Mouse (Mus musculus): ENCODE measurements around the gene Rfc2. TPM values are rescaled to one million over a fixed set of nuclear protein-coding genes. Genes with fewer than 3 reads are reported as not detected.
A peak's percentile ranks its signal among the peaks of the same experiment; 100 is the strongest.

The Rfc2 gene
- polyA plus RNA-seq, 1 experiment from 2014 or later = 256 TPM

DNA sequence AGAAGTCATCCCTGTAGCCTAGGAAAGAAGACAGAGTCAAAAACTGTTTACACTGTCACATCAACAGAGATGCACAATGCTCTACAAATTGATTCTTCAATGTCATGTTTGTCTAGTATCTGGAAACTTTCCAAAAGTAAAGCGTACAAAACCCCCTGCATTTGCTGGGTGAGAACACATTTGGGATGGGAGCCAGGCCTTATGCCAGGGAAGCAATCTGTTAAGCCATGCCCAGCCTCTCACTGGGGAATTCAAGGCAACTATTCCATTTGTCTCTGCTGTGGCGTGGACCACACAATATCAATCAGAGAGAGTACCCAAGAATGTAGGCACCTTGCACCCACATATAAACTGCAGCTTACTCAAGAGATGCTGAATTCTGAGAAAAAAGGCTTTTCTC, 40.9 kb downstream of the Rfc2 start:
- Histone ChIP-seq H3K27ac (ENCODE audit: low read depth, low read length) (peak overlapping the region; percentile 62), H3K4me3 (ENCODE audit: low read depth, low read length) (no peak overlapping the region), H3K9ac (ENCODE audit: low read length) (no peak overlapping the region), H3K4me1 (ENCODE audit: control insufficient read depth, insufficient read depth, low read length) (no peaks in the 10 kb centered on the region), H3K27me3 (replicated peaks; ENCODE audit: control insufficient read depth, insufficient read depth, low read length) (no peaks in the 10 kb centered on the region), H3K36me3 (ENCODE audit: control insufficient read depth, insufficient read depth, low read length) (peaks cover 99% of the 10 kb centered on the region), H3K9me3 (replicated peaks; ENCODE audit: control insufficient read depth, low read length) (no peaks in the 10 kb centered on the region), H3K4me2 (ENCODE audit: low read length) (no peak overlapping the region)
- ATAC-seq = peak; percentile 86; the same call in 1 of the 2 replicates
- WGBS = 41% methylated on average over 2 of the region's 2 CpGs
- DNase-seq (ENCODE audit: low spot score) = peak; percentile 91

DNA sequence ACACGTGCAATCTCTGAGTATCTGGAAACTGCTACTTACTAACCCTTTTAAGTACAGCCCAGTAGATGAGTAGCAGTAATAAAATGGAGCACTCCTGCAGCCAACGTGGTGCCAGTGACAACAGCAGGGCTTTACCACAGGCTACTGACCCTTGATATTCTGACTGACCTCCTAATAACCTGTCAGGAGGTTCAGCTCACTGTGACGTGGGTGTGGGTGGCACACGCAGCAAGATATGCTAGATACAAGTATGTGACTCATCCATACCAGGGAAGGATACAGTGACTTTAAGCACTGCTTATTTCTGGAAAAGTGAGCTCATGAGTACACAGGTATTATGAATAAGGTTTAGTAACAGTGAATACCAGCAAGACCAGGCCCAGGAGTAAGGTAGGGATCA, 48.3 kb downstream of the Rfc2 start:
- WGBS = 88% methylated on average over 4 of the region's 4 CpGs
- H3K36me3 ChIP-seq (ENCODE audit: control insufficient read depth, insufficient read depth, low read length) = peaks cover 76% of the 10 kb centered on the region
- no peak overlapping the region for H3K4me2 ChIP-seq (ENCODE audit: low read length)
- H3K4me1 ChIP-seq (ENCODE audit: control insufficient read depth, insufficient read depth, low read length) = peaks cover 4% of the 10 kb centered on the region; the same call in 1 of the 2 replicates
- ATAC-seq (no peak), DNase-seq (ENCODE audit: low spot score) (no peak)
- no peak overlapping the region for H3K9ac ChIP-seq (ENCODE audit: low read length)
- H3K27ac ChIP-seq (ENCODE audit: low read depth, low read length) = no peak overlapping the region
- H3K27me3 ChIP-seq (replicated peaks; ENCODE audit: control insufficient read depth, insufficient read depth, low read length) = no peaks in the 10 kb centered on the region
- H3K4me3 ChIP-seq (ENCODE audit: low read depth, low read length) = no peak overlapping the region
- H3K9me3 ChIP-seq (replicated peaks; ENCODE audit: control insufficient read depth, low read length) = no peaks in the 10 kb centered on the region

DNA sequence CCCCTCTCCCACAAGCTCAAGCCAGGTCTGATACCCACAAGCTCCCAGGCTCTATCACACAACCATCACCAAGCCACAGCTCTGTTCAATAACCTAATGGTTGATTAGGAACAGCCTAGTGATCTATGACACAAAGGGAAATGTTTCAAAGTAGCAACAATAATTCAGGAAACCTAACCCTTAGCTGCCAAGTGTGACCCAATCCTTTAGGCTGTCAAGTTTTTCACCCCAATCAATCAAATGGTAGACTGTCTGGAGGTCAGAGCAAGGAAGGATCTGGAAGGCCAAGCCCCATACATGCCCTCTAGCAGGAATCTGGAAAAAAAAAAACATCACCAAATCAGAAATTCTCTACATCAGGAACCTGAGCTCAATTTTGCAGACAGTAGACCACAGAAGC, 49.7 kb downstream of the Rfc2 start:
- Histone ChIP-seq H3K4me2 (ENCODE audit: low read length) (no peak overlapping the region), H3K4me1 (ENCODE audit: control insufficient read depth, insufficient read depth, low read length) (peaks cover 4% of the 10 kb centered on the region; the same call in 1 of the 2 replicates), H3K27ac (ENCODE audit: low read depth, low read length) (no peak overlapping the region), H3K9ac (ENCODE audit: low read length) (no peak overlapping the region), H3K9me3 (replicated peaks; ENCODE audit: control insufficient read depth, low read length) (no peaks in the 10 kb centered on the region), H3K4me3 (ENCODE audit: low read depth, low read length) (no peak overlapping the region), H3K27me3 (replicated peaks; ENCODE audit: control insufficient read depth, insufficient read depth, low read length) (no peaks in the 10 kb centered on the region), H3K36me3 (ENCODE audit: control insufficient read depth, insufficient read depth, low read length) (peaks cover 74% of the 10 kb centered on the region)
- DNase-seq (ENCODE audit: low spot score) = no peak
- ATAC-seq = no peak

DNA sequence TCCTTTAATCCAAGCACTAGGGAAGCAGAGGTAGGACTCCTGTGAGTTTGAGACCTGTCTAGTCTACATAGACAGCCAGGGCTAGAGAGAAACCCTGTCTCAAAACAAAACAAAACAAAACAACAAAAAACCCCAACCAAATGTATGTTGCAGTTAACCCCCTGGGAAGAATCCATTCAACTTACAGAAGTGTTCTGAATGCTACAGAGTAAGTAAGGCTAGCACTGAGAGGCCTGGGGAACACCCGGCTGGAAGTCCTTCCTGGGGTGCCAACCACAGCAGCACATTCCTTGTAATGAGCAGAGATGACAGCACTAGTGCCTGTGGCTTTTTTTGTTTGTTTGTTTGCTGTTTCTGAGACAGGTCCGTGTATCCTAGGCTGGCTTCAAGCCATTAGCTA, 51.7 kb downstream of the Rfc2 start:
- Histone ChIP-seq H3K4me3 (ENCODE audit: low read depth, low read length) (no peak overlapping the region), H3K9me3 (replicated peaks; ENCODE audit: control insufficient read depth, low read length) (no peaks in the 10 kb centered on the region), H3K4me1 (ENCODE audit: control insufficient read depth, insufficient read depth, low read length) (peaks cover 9% of the 10 kb centered on the region), H3K27me3 (replicated peaks; ENCODE audit: control insufficient read depth, insufficient read depth, low read length) (no peaks in the 10 kb centered on the region), H3K27ac (ENCODE audit: low read depth, low read length) (no peak overlapping the region), H3K4me2 (ENCODE audit: low read length) (no peak overlapping the region), H3K9ac (ENCODE audit: low read length) (no peak overlapping the region), H3K36me3 (ENCODE audit: control insufficient read depth, insufficient read depth, low read length) (peaks cover 63% of the 10 kb centered on the region)
- DNase-seq (ENCODE audit: low spot score) (no peak), ATAC-seq (no peak)
- WGBS = 76% methylated on average over 2 of the region's 2 CpGs

DNA sequence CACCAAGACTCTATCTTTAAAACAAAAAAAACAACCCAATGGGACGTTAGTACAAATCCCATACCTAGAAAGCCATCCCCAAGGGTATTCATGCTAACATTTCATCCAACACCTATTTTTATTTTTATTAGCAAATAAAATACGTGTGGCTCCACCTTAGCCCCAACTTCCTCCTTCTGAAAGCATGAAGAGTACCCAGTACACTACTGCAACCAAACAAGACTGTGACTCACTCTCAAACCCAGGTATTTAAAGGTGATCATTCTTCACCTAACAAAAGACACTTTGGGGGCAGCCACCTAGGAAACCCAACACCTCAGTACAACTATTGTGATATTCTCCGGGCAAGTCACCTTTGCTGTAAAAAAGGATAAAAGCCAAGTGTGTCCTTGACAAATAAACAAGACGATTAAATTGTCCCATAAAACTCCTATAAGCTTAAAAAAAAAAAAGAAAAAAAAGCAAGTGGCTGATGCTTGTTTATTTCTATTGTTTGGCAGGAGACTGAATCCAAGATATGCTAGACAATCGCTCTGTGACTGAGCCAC, 56.7 kb downstream of the Rfc2 start:
- Histone ChIP-seq H3K4me2 (ENCODE audit: low read length) (peak overlapping the region; percentile 59), H3K4me1 (ENCODE audit: control insufficient read depth, insufficient read depth, low read length) (peaks cover 10% of the 10 kb centered on the region), H3K27me3 (replicated peaks; ENCODE audit: control insufficient read depth, insufficient read depth, low read length) (no peaks in the 10 kb centered on the region), H3K4me3 (ENCODE audit: low read depth, low read length) (peak overlapping the region; percentile 100), H3K27ac (ENCODE audit: low read depth, low read length) (peak overlapping the region; percentile 93; the same call in 1 of the 2 replicates), H3K9ac (ENCODE audit: low read length) (peak overlapping the region; percentile 99), H3K9me3 (replicated peaks; ENCODE audit: control insufficient read depth, low read length) (no peaks in the 10 kb centered on the region), H3K36me3 (ENCODE audit: control insufficient read depth, insufficient read depth, low read length) (peaks cover 36% of the 10 kb centered on the region)
- ATAC-seq (no peak), DNase-seq (ENCODE audit: low spot score) (no peak)
- WGBS = 31% methylated on average over 5 of the region's 5 CpGs

DNA sequence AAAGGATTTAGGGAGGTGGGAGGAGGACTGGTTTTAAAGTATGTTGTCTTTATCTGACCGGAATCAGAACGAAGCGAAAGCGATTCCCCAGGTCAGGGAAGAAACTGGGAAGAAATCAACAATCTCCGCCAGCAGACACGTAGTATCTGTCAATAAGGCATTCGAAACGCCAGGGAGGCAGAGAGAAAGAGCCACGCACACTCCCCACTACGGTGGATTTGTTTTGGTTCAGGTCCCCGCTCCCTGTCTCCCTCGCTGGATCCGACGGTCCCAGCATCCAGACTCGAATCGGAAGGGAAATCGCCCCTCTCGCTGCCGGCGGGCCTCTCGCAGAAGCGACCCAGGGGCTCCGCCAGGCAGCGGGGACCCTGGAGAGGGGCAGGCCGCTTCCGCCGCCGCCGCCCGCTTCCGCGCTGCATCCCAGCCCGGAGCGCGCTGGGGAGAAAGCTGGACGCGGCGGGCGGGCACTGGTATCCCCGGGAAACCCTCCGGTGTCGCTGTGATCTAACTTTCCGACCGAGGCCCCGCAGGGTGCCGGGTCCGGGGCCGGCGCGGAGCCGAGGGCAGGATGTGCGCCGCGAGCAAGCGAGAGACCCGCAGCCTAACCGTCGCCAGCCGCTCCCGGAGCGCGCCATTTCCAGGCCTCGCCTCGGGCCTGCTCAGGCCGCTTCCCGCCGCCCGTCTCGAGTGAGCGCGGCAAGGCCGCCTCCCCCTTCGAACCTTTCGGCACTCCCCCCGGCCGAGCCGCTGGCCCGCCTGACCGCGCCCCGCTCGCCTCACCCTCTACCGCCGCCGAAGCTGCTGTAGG, 57.5 kb downstream of the Rfc2 start:
- Histone ChIP-seq H3K36me3 (ENCODE audit: control insufficient read depth, insufficient read depth, low read length) (peaks cover 28% of the 10 kb centered on the region), H3K27ac (ENCODE audit: low read depth, low read length) (peak overlapping the region; percentile 93), H3K9me3 (replicated peaks; ENCODE audit: control insufficient read depth, low read length) (no peaks in the 10 kb centered on the region), H3K4me1 (ENCODE audit: control insufficient read depth, insufficient read depth, low read length) (peaks cover 6% of the 10 kb centered on the region), H3K9ac (ENCODE audit: low read length) (peak overlapping the region; percentile 99), H3K4me3 (ENCODE audit: low read depth, low read length) (peak overlapping the region; percentile 100), H3K4me2 (ENCODE audit: low read length) (peak overlapping the region; percentile 59), H3K27me3 (replicated peaks; ENCODE audit: control insufficient read depth, insufficient read depth, low read length) (no peaks in the 10 kb centered on the region)
- ATAC-seq = peak; percentile 78
- under 1% methylated on average over 80 of the region's 85 CpGs for WGBS
- DNase-seq (ENCODE audit: low spot score) = no peak

DNA sequence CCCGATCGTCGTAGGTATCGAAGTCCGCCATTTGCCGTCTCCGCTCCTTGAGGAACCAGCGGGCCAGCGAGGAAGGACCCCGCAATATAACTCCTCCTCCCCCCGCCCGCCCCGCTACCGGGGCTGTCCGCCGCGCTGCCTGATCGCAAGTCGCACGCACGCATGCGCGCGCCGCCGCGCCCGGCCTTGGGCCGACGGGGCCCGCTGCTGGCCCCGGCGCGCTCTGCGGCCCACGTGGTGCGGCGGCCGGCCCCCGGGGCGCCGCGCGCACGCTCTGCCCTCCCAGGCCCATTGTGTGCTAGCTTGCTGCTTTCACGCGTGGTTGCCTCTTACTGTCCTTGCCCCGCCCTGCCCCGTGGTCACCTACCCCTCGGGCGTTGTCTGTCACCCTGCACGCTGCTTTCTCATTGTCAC, 58.1 kb downstream of the Rfc2 start, which contains the start of gene Eif4h:
Gene Eif4h, minus strand, starts transcription at position 222 of the 414 bp plus-strand sequence.
- no peaks in the 10 kb centered on the region for H3K9me3 ChIP-seq (replicated peaks; ENCODE audit: control insufficient read depth, low read length)
- ATAC-seq = peak; percentile 94
- H3K4me3 ChIP-seq (ENCODE audit: low read depth, low read length) = peak within 1 kb of the TSS; percentile 100
- H3K4me2 ChIP-seq (ENCODE audit: low read length) = peak within 1 kb of the TSS; percentile 59
- peaks cover 6% of the 10 kb centered on the region for H3K4me1 ChIP-seq (ENCODE audit: control insufficient read depth, insufficient read depth, low read length)
- WGBS = under 1% methylated on average over 46 of the region's 52 CpGs
- DNase-seq (ENCODE audit: low spot score) = peak; percentile 97
- H3K27me3 ChIP-seq (replicated peaks; ENCODE audit: control insufficient read depth, insufficient read depth, low read length) = no peaks in the 10 kb centered on the region
- peaks cover 23% of the 10 kb centered on the region for H3K36me3 ChIP-seq (ENCODE audit: control insufficient read depth, insufficient read depth, low read length)
- peak within 1 kb of the TSS; percentile 99 for H3K9ac ChIP-seq (ENCODE audit: low read length)
- H3K27ac ChIP-seq (ENCODE audit: low read depth, low read length) = peak within 1 kb of the TSS; percentile 93

DNA sequence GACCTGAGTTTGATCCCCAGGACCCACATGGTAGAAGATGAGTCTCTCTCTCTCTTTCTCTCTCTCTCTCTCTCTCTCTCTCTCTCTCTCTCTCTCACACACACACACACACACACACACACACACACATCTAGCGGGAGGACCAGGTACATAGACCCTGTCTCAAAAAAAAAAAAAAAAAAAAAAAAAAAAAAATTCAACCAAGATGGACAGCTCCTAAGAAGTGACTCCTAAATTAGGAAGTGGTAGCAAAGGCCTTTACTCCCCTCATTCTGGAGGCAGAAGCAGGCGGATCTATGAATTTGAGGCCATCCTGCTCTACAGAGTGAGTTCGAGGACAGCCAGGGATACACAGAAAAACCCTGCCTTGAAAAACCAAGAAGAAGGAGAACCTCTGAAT, 59.2 kb downstream of the Rfc2 start:
- Histone ChIP-seq H3K4me3 (ENCODE audit: low read depth, low read length) (no peak overlapping the region), H3K36me3 (ENCODE audit: control insufficient read depth, insufficient read depth, low read length) (peaks cover 13% of the 10 kb centered on the region), H3K27ac (ENCODE audit: low read depth, low read length) (no peak overlapping the region), H3K9ac (ENCODE audit: low read length) (no peak overlapping the region), H3K4me2 (ENCODE audit: low read length) (no peak overlapping the region), H3K4me1 (ENCODE audit: control insufficient read depth, insufficient read depth, low read length) (peaks cover 6% of the 10 kb centered on the region), H3K9me3 (replicated peaks; ENCODE audit: control insufficient read depth, low read length) (no peaks in the 10 kb centered on the region), H3K27me3 (replicated peaks; ENCODE audit: control insufficient read depth, insufficient read depth, low read length) (no peaks in the 10 kb centered on the region)
- ATAC-seq = no peak
- DNase-seq (ENCODE audit: low spot score) = no peak
- 94% methylated on average over 3 of the region's 3 CpGs for WGBS

DNA sequence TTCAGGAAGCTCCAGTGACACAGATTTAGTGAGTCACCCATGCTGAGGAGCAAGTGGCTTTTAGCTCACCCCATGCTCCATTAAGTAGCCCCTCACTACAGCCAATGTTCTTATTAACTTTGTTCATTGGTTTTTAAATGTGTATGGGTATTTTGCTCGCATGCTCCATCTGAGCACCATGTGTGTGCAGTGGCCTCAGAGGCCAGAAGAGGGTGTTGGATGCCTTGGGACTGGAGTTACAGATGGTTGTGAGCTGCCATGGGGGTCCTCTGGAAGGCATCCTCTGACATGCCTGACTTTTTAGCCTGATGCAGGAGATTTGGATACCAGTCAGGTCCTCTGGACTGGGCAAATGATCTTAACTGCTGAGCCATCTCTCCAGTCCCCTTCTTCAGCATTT, 63.0 kb downstream of the Rfc2 start:
- H3K9me3 ChIP-seq (replicated peaks; ENCODE audit: control insufficient read depth, low read length) = no peaks in the 10 kb centered on the region
- H3K4me2 ChIP-seq (ENCODE audit: low read length) = no peak overlapping the region
- 83% methylated on average over 1 of the region's 1 CpGs for WGBS
- ATAC-seq (no peak), DNase-seq (ENCODE audit: low spot score) (no peak)
- no peaks in the 10 kb centered on the region for H3K36me3 ChIP-seq (ENCODE audit: control insufficient read depth, insufficient read depth, low read length)
- H3K4me3 ChIP-seq (ENCODE audit: low read depth, low read length) = no peak overlapping the region
- H3K9ac ChIP-seq (ENCODE audit: low read length) = no peak overlapping the region
- no peaks in the 10 kb centered on the region for H3K27me3 ChIP-seq (replicated peaks; ENCODE audit: control insufficient read depth, insufficient read depth, low read length)
- no peaks in the 10 kb centered on the region for H3K4me1 ChIP-seq (ENCODE audit: control insufficient read depth, insufficient read depth, low read length)
- H3K27ac ChIP-seq (ENCODE audit: low read depth, low read length) = no peak overlapping the region

All from forebrain, embryonic 14.5 days (tissue).